Mouse (Mus musculus): ENCODE measurements around the gene Eif2ak3. TPM values are rescaled to one million over a fixed set of nuclear protein-coding genes. Genes with fewer than 3 reads are reported as not detected.

Eif2ak3 gene
- polyA plus RNA-seq, 1 experiment from 2014 or later = 13.3 TPM

DNA sequence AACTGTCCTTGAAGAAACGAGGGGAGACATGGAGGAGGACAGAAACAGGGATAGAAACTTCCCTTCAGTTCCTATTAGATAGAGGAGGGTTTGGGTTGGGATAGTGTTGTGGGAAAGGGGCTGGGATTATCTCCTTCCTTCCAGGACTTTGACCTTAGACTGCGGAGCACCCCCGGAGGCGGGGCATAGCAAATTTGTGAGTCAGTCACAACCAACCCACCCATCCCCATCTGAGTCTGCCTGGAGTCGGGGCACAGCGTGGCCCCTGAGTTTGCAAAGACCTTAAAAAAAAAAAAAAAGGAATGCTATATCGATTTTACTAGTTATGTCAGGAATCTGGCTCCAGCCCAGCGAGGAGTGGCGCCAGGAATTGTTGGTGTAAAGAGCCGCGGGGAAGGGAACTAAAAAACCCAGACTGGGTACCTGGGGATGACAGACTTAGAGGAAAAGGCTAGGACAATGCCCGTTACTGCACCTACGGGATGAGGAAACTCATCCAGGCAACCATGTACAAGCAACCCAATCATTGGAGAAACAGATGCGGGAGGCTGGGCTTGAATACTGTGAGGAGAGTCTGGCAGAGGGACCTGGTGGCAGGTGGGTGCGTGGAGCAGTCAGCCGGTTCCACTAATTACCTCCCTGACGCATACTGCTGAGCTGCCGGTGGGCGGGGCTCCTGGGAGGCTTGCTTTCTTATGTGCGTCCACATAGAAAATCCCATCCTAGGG is 67.5 kb downstream of the Eif2ak3 start:
- Histone ChIP-seq H3K9me3 (replicated peaks) (no peaks in the 10 kb centered on the region), H3K4me3 (replicated peaks) (peak overlapping the region; percentile 20), H3K9ac (replicated peaks) (no peak overlapping the region), H3K27me3 (replicated peaks) (no peaks in the 10 kb centered on the region), H3K36me3 (peaks cover under 1% of the 10 kb centered on the region; the same call in 1 of the 2 replicates), H3K4me1 (peaks cover 8% of the 10 kb centered on the region), H3K27ac (replicated peaks) (no peak overlapping the region), H3K4me2 (peak overlapping the region; percentile 50)
- WGBS = 16% methylated on average over 20 of the region's 20 CpGs
- ATAC-seq (ENCODE audit: low FRiP score) = peak; percentile 70; the same call in 1 of the 2 replicates

DNA sequence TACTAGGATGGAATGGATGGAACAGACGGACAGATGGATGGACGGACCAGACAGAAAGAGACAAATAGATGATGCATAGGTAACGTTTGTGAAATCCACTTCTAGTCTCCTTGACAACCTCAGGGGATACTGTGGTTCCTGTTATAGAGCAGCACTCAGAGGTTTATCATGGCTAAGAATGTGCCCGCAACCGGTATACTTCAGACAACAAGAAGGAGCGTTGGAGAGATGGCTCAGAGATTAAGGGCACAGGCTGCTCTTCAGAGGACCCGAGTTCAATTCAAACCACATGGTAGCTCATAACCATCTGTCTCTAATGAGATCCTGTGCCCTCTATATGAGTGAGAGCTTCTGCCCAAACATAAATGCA is 68.1 kb downstream of the Eif2ak3 start:
- no peaks in the 10 kb centered on the region for H3K27me3 ChIP-seq (replicated peaks)
- no peak overlapping the region for H3K27ac ChIP-seq (replicated peaks)
- H3K36me3 ChIP-seq = no peaks in the 10 kb centered on the region
- H3K4me2 ChIP-seq = peak overlapping the region; percentile 50
- ATAC-seq (ENCODE audit: low FRiP score) = peak; percentile 47; the same call in 1 of the 2 replicates
- peak overlapping the region; percentile 20 for H3K4me3 ChIP-seq (replicated peaks)
- 72% methylated on average over 7 of the region's 7 CpGs for WGBS
- H3K9ac ChIP-seq (replicated peaks) = no peak overlapping the region
- no peaks in the 10 kb centered on the region for H3K9me3 ChIP-seq (replicated peaks)
- peaks cover 8% of the 10 kb centered on the region for H3K4me1 ChIP-seq

DNA sequence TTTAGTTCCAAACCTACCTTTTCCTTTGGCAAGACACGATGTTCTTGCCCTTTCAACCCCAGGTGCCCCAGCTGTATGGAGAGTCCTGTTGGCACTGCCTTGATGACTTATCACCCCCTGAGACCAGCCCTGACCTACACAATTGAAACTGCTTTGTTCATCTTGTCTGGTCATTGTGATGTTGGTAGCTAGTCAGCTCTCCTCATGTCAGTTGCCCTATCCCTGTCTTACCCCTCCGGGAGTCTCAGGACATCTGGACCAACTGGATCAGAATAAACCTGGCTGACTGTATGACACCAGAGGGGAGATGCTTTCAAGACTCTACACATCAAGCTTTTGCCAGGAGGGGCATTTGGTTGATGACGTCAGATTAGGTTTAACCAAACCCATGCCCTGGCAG is 74.5 kb downstream of the Eif2ak3 start, which contains the start of gene Tex37:
Gene Tex37 (minus strand): TSS at position 101 of the 400 bp plus-strand sequence.
- 93% methylated on average over 3 of the region's 3 CpGs for WGBS
- Histone ChIP-seq H3K36me3 (no peaks in the 10 kb centered on the region), H3K27ac (replicated peaks) (no peak within 1 kb of the TSS), H3K4me3 (replicated peaks) (no peak within 1 kb of the TSS), H3K27me3 (replicated peaks) (no peaks in the 10 kb centered on the region), H3K9me3 (replicated peaks) (no peaks in the 10 kb centered on the region), H3K4me2 (no peak within 1 kb of the TSS), H3K4me1 (peaks cover 10% of the 10 kb centered on the region), H3K9ac (replicated peaks) (no peak within 1 kb of the TSS)
- no peak for ATAC-seq (ENCODE audit: low FRiP score)

DNA sequence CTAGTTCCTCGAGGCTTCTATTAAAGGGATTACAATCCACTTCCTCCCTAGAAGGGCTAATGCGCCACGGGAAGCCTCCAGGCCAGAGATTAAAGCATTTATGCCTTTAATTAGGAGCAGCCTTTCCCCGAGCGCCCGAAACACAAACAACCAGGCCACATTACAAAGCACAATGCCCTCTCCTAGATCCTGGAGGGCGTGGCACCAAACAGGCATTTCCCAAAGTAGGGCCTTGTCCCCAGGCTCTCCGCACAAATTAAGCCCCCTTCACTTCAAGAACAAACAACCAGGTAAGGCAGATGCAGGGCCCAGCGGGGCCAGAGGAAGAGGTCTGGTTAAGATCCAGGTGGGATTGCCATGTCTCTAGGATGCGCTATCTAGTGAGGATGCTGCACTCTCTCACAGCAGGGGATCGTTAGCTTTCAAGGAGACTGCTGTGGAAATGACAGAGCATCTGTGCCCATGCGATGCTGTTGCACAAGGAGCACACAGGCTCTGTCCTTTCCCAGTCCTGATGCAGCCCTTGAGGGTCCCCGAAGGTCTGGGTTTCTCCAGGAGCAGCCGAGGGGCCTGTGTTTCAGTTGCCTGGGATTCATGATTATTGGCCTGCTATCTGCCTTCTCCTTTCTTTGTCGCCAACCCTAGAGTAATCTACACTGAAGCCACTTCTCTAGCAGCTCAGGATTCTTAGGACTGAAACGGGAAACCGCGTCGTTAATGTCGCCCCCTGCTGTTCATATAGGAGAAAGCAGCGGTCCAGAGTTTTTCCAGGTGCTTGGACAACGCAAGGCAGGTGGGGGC is 77.2 kb downstream of the Eif2ak3 start:
- H3K4me1 ChIP-seq = peaks cover 10% of the 10 kb centered on the region
- peak overlapping the region; percentile 54 for H3K4me2 ChIP-seq
- WGBS = 3% methylated on average over 22 of the region's 22 CpGs
- peak overlapping the region; percentile 38; the same call in 1 of the 2 replicates for H3K9ac ChIP-seq (replicated peaks)
- H3K9me3 ChIP-seq (replicated peaks) = no peaks in the 10 kb centered on the region
- H3K36me3 ChIP-seq = no peaks in the 10 kb centered on the region
- peak overlapping the region; percentile 69 for H3K27ac ChIP-seq (replicated peaks)
- peak overlapping the region; percentile 23 for H3K4me3 ChIP-seq (replicated peaks)
- ATAC-seq (ENCODE audit: low FRiP score) = peak; percentile 86
- H3K27me3 ChIP-seq (replicated peaks) = no peaks in the 10 kb centered on the region

DNA sequence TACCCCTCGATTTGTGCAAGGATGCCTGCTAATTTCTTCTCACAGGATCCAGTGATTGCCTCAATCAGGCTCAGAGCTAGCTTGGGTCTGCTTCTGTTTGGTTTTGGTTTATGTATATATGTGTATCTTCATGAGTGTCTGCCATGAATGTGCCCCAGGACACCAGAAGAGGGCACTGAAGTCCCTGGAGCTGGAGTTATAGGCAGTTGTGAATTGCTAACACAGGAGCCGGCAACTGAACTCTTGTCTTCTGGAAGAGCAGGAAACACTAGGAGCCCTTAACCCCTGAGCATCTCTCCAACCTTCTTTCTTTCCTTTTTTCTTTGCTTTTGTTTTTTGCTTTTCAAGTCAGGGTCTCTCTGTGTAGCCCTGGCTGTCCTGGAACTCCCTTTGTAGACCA is 87.5 kb downstream of the Eif2ak3 start:
- H3K4me2 ChIP-seq = no peak overlapping the region
- H3K9ac ChIP-seq (replicated peaks) = no peak overlapping the region
- no peaks in the 10 kb centered on the region for H3K9me3 ChIP-seq (replicated peaks)
- no peaks in the 10 kb centered on the region for H3K27me3 ChIP-seq (replicated peaks)
- H3K4me3 ChIP-seq (replicated peaks) = no peak overlapping the region
- H3K4me1 ChIP-seq = no peaks in the 10 kb centered on the region
- H3K27ac ChIP-seq (replicated peaks) = no peak overlapping the region
- ATAC-seq (ENCODE audit: low FRiP score) = no peak
- H3K36me3 ChIP-seq = no peaks in the 10 kb centered on the region
- WGBS = 83% methylated on average over 2 of the region's 2 CpGs

DNA sequence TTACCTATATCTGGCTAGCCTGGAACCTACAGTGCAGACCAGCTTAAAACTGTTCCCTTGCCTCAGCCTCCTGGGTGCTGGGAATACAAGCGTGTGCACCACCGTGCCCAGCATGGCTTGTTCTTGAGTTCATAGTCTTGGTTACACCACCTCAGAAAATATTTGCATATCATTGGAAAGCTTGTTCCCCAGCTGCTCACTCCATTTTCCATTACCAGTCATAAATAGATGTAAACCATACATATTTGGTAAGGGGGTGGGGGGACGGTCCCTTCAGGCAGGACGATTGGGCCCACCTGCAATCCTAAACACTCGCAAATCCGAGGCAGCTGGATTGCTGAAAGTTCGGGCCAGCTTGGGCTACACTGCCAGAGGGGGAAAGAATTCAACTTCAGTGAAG is 109.0 kb downstream of the Eif2ak3 start:
- H3K27me3 ChIP-seq (replicated peaks) = peaks cover 47% of the 10 kb centered on the region
- no peaks in the 10 kb centered on the region for H3K9me3 ChIP-seq (replicated peaks)
- no peak for ATAC-seq (ENCODE audit: low FRiP score)
- H3K27ac ChIP-seq (replicated peaks) = no peak overlapping the region
- WGBS = 83% methylated on average over 7 of the region's 7 CpGs
- H3K4me1 ChIP-seq = peaks cover 16% of the 10 kb centered on the region
- H3K4me2 ChIP-seq = no peak overlapping the region
- H3K9ac ChIP-seq (replicated peaks) = no peak overlapping the region
- no peak overlapping the region for H3K4me3 ChIP-seq (replicated peaks)
- no peaks in the 10 kb centered on the region for H3K36me3 ChIP-seq

DNA sequence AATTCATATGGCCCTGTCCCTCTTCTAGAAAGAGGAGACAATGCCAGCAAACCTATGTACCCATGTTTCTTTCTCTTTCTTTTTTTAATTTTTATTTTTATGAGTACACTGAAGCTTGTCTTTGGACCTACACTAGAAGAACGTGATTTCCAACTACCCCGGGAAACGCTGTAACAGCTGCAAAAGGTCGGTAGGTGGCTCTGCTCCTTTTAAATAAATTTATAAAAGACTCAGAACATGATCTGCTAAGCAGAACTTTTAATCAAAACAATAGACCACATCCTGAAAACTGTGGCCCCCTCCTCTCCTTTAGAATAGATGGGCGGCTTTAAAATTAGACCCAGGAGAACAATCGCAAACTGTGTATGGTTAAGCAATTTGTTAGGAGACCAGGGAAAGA is 109.7 kb downstream of the Eif2ak3 start:
- Histone ChIP-seq H3K9ac (replicated peaks) (no peak overlapping the region), H3K36me3 (no peaks in the 10 kb centered on the region), H3K27ac (replicated peaks) (no peak overlapping the region), H3K4me1 (peaks cover 16% of the 10 kb centered on the region), H3K9me3 (replicated peaks) (no peaks in the 10 kb centered on the region), H3K4me2 (no peak overlapping the region), H3K27me3 (replicated peaks) (peaks cover 55% of the 10 kb centered on the region), H3K4me3 (replicated peaks) (no peak overlapping the region)
- 11% methylated on average over 6 of the region's 6 CpGs for WGBS
- ATAC-seq (ENCODE audit: low FRiP score) = no peak

Other genes with a start within 250 kb of the Eif2ak3 start
- gene Rpia, start 52.3 kb upstream of the Eif2ak3 start, polyA plus RNA-seq (2015; fragmentation: Nextera tagmentation; extraction: Ambion mirVana) = 3.2 and 3.4 TPM in 2 replicates
- gene Tex37, start 74.4 kb downstream of the Eif2ak3 start, polyA plus RNA-seq (2015; fragmentation: Nextera tagmentation; extraction: Ambion mirVana) = not detected in 2 replicates
- gene Foxi3, start 112.0 kb downstream of the Eif2ak3 start, polyA plus RNA-seq (2015; fragmentation: Nextera tagmentation; extraction: Ambion mirVana) = not detected in 2 replicates